Mouse (Mus musculus) bone marrow, adult 2 months (tissue): ENCODE measurements around the gene Cxcl9. TPM values are rescaled to one million over a fixed set of nuclear protein-coding genes. Genes with fewer than 3 reads are reported as not detected.

ENCODE experiments used
- H3K27ac ChIP-seq: fragments of 200-500 bp; 2 replicates; pipeline ENCODE4 v1.5.1; 2012; ENCODE audit warnings: low read depth, mild to moderate bottlenecking, control low read depth, inconsistent platforms, low read length; ENCODE audit not compliant: control insufficient read depth, poor library complexity, insufficient read depth
- H3K4me1 ChIP-seq: fragments of 200-500 bp; 2 replicates; pipeline ENCODE4 v1.6.1; 2011; ENCODE audit warnings: low read length; ENCODE audit not compliant: control insufficient read depth, insufficient read depth
- H3K4me3 ChIP-seq: fragments of 200-500 bp; replicated peaks from 2 replicates; pipeline ENCODE3; 2011; ENCODE audit warnings: mild to moderate bottlenecking, low read depth, low read length, control low read depth; ENCODE audit not compliant: control insufficient read depth
- CTCF ChIP-seq: fragments of 200-500 bp; IDR thresholded peaks from 2 replicates; pipeline ENCODE4 v1.5.1; 2011; ENCODE audit warnings: low read length, control low read depth; ENCODE audit not compliant: control insufficient read depth, insufficient read depth
- POLR2A ChIP-seq: fragments of 200-500 bp; IDR thresholded peaks from 2 replicates; pipeline ENCODE4 v1.6.1; 2011; ENCODE audit warnings: low read depth, mild to moderate bottlenecking, control low read depth, low read length, borderline replicate concordance; ENCODE audit not compliant: control insufficient read depth
- WGBS: fragments of 180-500 bp; shearing (Covaris S2); methylation state at CpG from one replicate; pipeline ENCODE4 v1.1.7; 2018; 5-methylcytosine and 5-hydroxymethylcytosine counted together
- polyA plus RNA-seq: library from polyadenylated mRNA; stranded (reverse); fragments of >200 nt; gene quantifications from 2 replicates; pipeline ENCODE4 v1.2.4, GENCODE M21; 2011; ENCODE audit warnings: low replicate concordance; ENCODE audit not compliant: missing spikeins, insufficient read depth, insufficient read length

The Cxcl9 gene
- polyA plus RNA-seq, 1 experiment, result 1.7 TPM

DNA sequence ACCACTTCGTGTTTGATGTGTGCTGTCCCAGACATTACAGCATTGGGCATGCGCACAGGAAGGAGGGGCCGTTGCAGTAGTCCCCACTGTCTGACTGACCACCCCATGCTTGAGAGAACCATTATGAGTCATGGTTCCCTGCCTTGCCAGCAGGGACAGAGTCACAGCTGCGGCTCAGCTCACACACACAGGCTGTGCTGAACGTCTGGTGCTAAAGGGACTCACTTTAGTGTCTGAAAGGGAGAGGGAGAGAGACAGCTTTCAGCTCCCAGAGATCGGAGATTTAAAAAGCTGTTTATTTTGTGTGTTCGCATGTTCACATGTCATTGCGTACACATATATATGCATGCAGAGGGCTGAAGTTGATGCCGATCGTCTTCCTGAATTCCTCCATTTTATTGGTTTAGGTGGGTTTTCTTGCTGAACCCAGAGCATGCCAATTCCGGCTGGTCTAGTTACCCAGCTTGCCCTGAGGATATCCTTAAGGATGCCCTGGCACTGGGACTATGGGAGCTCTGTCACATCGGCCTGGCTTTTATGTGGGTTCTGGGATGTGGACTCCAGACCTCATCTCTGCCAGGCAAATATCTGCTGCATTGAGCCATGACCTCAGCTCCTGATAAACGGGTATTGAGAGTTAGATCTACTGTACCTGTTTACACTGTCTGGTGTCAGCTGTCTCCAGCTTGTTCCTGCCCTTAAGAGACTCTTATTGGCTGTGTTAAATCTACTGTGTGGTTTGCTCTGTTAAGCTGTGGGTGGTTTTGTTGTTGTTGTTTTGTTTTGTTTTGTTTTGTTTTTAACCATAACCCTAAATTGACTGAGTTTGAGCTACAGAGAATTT lies 41.5 kb upstream of the Cxcl9 start:
- H3K27ac ChIP-seq, result no peak overlapping the region
- H3K4me1 ChIP-seq, result peaks cover 5% of the 10 kb centered on the region
- TF ChIP-seq CTCF (no peak), POLR2A (no peak)
- 66% methylated on average over 13 of the region's 13 CpGs for WGBS
- H3K4me3 ChIP-seq, result no peak overlapping the region

DNA sequence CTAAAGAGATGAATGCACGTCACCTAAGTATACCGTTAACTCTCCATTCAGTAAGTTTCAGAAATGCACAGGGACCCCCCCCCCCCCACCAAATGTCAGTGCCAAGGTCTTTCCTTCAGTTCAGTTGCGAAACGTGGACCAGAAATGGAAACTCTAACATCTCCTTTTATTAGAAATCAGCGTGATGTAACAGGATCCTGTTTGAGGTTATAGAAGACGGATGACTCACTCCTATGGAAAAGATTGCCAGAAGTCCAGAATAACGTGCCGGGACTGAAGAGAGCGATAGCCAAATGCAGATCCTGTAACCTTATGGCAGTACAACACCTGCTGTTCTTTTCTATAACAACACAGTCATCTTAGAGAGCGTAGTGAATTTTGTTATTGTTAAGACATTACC lies 40.5 kb upstream of the Cxcl9 start:
- H3K4me3 ChIP-seq, result no peak overlapping the region
- no peak for TF ChIP-seq CTCF
- TF ChIP-seq POLR2A, result no peak
- H3K27ac ChIP-seq, result no peak overlapping the region; the same call in 1 of the 2 replicates
- H3K4me1 ChIP-seq, result peaks cover 5% of the 10 kb centered on the region
- 31% methylated on average over 10 of the region's 10 CpGs for WGBS

DNA sequence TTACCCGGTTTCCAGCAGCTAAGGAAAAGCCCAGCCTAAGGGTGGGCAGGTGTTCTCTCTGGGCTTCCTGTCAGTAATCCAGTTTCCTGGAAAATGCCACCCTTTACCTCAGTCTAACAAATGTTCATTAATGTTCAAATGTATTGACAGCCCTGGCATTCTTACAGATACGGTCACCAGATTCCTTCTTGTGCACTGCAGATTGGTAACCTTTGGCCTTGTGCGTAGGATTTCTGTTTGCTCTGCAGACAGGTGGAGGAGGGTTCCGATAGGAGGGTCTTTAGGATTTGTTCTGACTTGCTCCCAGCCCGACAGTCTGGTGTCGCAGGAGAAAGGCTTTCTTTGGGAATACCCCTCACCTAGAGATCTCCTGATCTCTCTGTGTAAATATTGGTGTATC lies 38.7 kb upstream of the Cxcl9 start:
- H3K4me3 ChIP-seq, result no peak overlapping the region
- TF ChIP-seq CTCF (no peak), POLR2A (no peak)
- WGBS, result 82% methylated on average over 6 of the region's 6 CpGs
- H3K27ac ChIP-seq, result no peak overlapping the region
- H3K4me1 ChIP-seq, result peaks cover 4% of the 10 kb centered on the region

DNA sequence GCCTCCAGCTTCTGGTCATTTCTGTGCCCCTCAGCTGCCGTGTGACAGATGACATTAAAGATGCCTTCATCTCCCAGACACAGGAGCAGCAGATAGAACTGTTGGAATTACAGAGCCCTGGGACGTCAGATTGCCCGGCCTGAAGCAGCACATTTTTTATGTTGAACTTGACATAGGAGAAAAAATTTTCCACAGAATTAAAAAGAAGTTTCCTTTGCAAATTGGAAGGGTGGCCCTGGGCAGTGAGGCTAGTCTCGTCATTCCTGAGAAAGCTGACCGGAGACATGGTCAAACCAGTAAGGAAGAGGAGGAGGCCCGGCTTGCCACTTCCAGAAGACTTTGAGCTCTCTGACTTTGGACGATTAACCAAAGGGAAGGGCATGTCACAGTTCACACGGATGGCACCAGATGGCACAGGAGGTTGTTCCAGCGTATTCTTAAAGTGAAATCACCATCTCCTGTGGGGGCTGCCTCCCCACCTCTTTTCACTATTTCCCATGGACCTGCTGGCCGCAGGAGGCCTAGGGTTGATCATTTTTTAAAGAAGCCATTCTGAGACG lies 37.3 kb upstream of the Cxcl9 start:
- no peak overlapping the region for H3K27ac ChIP-seq
- TF ChIP-seq CTCF, result no peak
- TF ChIP-seq POLR2A, result no peak
- no peak overlapping the region for H3K4me3 ChIP-seq
- H3K4me1 ChIP-seq, result peaks cover 4% of the 10 kb centered on the region
- WGBS, result 80% methylated on average over 11 of the region's 11 CpGs

- 86% methylated on average over 5 of the region's 5 CpGs for WGBS
- Histone ChIP-seq H3K4me1 (peaks cover 4% of the 10 kb centered on the region), H3K4me3 (no peak overlapping the region), H3K27ac (no peak overlapping the region)
- TF ChIP-seq CTCF, result no peak
- no peak for TF ChIP-seq POLR2A
Measured at GRCm38 (mm10) chr5:92364011-92364410, 36.1 kb upstream of the Cxcl9 start.

DNA sequence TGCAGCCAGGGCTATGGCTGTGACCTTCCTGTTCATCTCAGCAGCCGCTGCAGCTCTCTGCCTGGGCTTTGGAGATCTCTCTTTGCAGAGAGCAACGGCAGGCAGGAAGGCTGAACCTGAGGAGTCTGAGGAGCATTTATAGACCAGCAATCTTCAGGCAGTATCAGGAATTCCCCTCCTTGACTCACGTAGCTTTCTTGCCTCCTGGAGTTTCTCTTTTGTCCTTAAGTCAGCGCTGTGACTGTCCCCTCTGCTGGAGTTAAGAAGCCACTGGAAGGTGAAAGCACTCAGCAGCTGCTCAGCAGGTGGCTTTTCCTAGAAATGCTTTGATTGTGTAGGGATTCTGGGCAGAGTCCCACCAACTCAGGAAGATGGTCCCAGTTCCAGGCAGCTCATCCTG lies 35.3 kb upstream of the Cxcl9 start:
- TF ChIP-seq POLR2A (no peak), CTCF (no peak)
- H3K4me1 ChIP-seq, result peaks cover 4% of the 10 kb centered on the region
- 29% methylated on average over 4 of the region's 4 CpGs for WGBS
- H3K4me3 ChIP-seq, result no peak overlapping the region
- no peak overlapping the region for H3K27ac ChIP-seq

- H3K27ac ChIP-seq, result no peak overlapping the region
Measured at GRCm38 (mm10) chr5:92358767-92359455, 31.0 kb upstream of the Cxcl9 start.

GRCm38 (mm10) chr5:92358033-92358432 lies 30.2 kb upstream of the Cxcl9 start:
- TF ChIP-seq POLR2A (no peak), CTCF (no peak)
- Histone ChIP-seq H3K4me3 (no peak overlapping the region), H3K27ac (no peak overlapping the region), H3K4me1 (peaks cover under 1% of the 10 kb centered on the region)
- 36% methylated on average over 12 of the region's 12 CpGs for WGBS

More at GRCm38 (mm10) chr5:92358767-92359455, 31.0 kb upstream of the Cxcl9 start:
- Histone ChIP-seq H3K4me3 (no peak overlapping the region), H3K4me1 (no peaks in the 10 kb centered on the region)
- TF ChIP-seq CTCF, result no peak
- TF ChIP-seq POLR2A, result no peak
- WGBS, result 85% methylated on average over 11 of the region's 11 CpGs
